Mouse (Mus musculus): ENCODE results near the gene Gm11992.

Gm11992 gene

DNA sequence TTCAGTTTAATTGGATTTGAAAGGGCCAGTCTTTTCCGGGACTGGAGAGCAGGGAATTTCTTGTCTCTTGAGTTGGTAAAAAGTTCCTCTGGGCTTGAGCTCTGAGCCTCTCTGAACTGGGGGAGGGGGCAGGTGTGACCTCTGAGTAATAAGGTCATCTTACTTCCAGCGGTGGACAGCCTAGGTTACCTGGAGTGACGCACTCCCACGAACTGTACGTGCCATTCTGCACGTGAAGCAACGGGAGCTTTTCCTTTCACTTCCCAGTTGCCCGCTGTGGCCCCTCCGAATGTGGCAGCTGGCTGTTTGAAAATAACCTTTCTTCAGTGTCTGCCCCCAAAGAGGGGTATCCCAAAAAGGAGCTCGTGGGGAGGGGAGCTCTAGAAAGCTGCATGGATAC lies 67.7 kb downstream of the Gm11992 start:
- DNase-seq (ENCODE audit: low spot score), result no peak

DNA sequence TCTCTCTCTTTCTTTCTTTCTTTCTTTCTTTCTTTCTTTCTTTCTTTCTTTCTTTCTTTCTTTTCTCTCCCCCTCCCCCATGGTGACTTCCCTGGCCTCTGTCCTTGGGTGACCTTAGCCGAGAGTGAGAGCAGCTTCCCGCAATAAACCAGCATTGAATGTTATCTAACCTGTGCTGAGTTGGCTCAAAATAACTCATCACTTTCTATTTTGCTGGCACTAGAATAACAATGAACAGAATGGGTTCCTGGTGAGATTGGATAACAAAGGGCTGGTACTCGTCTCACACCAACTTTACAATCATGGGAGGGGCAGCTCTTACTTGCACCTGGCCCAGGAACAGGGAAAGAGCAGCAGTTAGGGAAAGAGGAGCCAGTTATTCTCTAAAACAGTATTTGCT lies 68.5 kb downstream of the Gm11992 start:
- no peak for DNase-seq (ENCODE audit: low spot score)

DNA sequence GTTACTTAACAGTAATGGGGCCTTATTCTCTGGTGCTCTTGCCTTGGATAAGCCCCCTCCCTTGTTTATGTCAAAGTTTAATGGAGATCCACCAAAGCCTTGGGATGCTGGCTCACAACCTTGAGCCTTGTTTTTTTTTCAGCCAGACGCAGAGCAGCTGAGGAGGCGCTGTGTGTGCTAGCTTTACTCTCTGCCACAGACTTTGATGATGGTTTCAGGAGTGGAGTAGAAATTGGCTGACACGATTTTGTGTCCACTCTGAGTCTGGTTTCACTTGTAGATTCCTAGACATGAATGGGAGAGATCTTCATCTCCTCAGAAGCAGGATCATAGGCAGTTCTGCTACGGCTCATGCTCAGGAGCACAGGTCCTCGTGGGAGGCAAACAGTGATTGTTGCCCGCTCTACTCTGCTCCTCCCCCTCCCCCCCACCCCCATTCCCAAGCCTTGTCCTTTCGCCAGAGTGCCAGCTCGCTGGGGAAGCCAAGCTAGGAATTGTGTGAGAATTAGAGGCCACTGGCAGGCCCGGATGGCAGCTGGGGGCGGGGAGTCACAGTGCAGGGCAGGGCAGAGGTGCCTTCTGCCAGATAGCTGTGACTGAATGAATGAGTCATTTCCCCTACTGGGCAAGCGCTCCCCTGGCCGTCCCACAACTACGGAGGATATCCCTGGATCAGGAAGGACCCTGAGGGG lies 69.1 kb downstream of the Gm11992 start:
- no peak for DNase-seq (ENCODE audit: low spot score)

DNA sequence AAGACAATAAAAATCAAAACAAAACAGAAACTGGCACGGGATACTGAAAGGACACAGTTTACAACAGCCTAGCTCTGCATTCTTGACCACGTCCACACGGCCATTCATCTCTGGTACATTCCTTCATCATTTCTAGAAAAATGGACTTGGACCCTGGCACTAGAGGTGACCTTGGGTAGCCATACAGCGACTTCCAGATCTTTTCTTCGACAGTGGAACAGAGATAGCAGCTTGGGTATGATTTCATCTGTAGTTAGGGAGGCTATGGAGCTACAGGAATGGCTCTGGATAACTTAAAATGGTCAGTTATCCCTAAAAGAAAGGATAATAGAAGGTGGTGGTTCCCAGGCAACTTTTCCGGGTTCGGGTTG lies 69.6 kb downstream of the Gm11992 start, which contains the start of gene Upp1:
Gene Upp1 (plus strand): TSS at position 54 of the 371 bp plus-strand sequence.
- no peak for DNase-seq (ENCODE audit: low spot score)

DNA sequence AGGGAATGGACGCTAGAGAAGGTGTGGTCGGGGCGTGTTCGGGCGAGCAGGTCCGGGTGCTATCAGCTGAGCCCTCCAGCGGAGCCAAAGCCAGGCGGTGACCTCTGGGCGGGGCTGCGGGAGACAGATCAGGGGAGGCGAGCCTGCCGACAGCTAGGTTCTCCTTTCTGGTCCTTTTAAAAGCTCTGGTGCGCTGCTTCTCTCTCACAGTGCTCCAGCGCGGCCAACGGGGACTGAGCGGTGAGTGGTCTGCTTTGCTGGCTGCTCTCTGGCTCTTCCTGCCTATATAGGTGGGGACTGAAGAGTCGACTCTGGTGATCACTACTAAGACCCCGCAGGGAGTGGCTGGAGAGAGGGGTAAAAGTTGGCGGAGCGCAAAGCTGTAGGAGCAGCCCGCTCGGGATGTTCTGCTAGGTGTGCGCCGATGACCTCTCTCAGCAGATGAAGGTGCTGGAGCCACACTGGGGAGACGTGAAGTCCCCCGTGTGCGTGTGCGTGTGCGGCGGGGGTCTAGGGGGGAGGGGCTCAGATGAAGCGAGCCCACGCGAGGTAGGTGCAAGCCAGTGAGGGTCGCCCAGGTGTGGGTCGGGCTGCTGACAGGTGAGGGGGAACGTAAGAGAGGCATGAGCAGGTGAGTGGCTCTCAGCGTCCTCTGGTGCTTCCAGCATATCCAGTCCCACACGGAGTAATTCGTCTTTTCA lies 70.2 kb downstream of the Gm11992 start:
- peak; percentile 12 for DNase-seq (ENCODE audit: low spot score)

Measured in c-Kit-positive CD71-positive TER-119-positive erythroid progenitor cells, embryonic 14.5 days (primary cell).